In the genomic region with DNA sequence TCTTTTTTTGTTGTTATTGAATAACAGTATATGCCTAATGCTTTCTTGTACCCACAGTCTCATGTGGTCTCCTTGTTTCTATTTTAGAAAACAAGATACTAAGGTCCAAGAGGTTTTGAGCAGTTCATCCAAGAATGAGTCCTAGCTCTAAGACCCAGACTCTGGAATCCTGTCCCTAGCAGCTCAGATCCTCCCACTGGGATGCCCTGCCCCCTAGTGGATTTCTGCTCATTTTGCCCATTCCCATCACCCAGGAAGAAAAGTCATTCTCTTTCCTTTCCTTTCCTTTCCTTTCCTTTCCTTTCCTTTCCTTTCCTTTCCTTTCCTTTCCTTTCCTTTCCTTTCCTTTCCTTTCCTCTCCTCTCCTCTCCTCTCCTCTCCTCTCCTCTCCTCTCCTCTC, we compare ENCODE assay signal across 8 mouse cellular contexts. TPM values are rescaled to one million over a fixed set of nuclear protein-coding genes. Genes with fewer than 3 reads are reported as not detected.
DNase-seq lines count a peak whose midpoint lies in the region; TF ChIP-seq lines count a peak whose summit lies in the region.
"Not testable (repeated sequence)": the region's sequence is repeated elsewhere in the genome, so short reads cannot be mapped to it uniquely, and the experiment has no call there.

No protein-coding gene starts in this region.

- not testable (repeated sequence) for H3K79me3 ChIP-seq in C2C12 (ENCODE audit: low read depth)

- TF ChIP-seq CTCF in C2C12 (IDR thresholded peaks at IDR 0.05; ENCODE audit: control insufficient read depth, insufficient read depth, insufficient read length): peak; percentile 26

- peak; percentile 81 for DNase-seq in adrenal gland, postnatal 14 days
- peak; percentile 34 to 70 for DNase-seq in cerebellum, postnatal 4 days (ENCODE audit: low spot score in 2 of 2)
- DNase-seq in frontal cortex, postnatal 36 days (ENCODE audit: low spot score in 2 of 2): peak; percentile 54 to 63
- DNase-seq in induced T-regulatory cell, adult 2 months (ENCODE audit: low read depth): peak; percentile 6
- DNase-seq in layer of hippocampus, postnatal 14 days (ENCODE audit: low spot score in 2 of 2): peak; percentile 46 to 76
- DNase-seq in lung, postnatal 10 days: peak; percentile 79
- peak; percentile 75 for DNase-seq in right cerebral cortex, adult 18-20 months

- H3K36me3 ChIP-seq in C2C12 (ENCODE audit: control insufficient read depth, insufficient read depth): not testable (repeated sequence)

- H3ac ChIP-seq in C2C12 (ENCODE audit: control insufficient read depth, insufficient read length, low read depth): not testable (repeated sequence)

- not testable (repeated sequence) for H3K79me2 ChIP-seq in C2C12 (ENCODE audit: control insufficient read depth, insufficient read depth)

- H3K4me3 ChIP-seq in C2C12 (ENCODE audit: insufficient read depth, poor library complexity, severe bottlenecking): not testable (repeated sequence)

- not testable (repeated sequence) for H3K27me3 ChIP-seq in C2C12 (ENCODE audit: control insufficient read depth, insufficient read depth, insufficient read length)

RNA-seq across cellular contexts. Expression of a gene that starts 25.5 kb away (rescaled TPM):
- 8.5 TPM for polyA plus RNA-seq in C2C12 (2012; fragmentation: generic; extraction: Trizol)
- 30.4 and 32.8 TPM in 2 replicates for total RNA-seq in adrenal gland, postnatal 14 days (2021)
- 10 to 100 TPM; 38.9 to 41.3 TPM for total RNA-seq in layer of hippocampus, postnatal 14 days (2021)

Comparison
In these comparisons a context has a peak if more than half of its experiments do, and no peak if none do; other contexts are left out.
1. DNase-seq: peak in every context shown above with its lines; median percentile 81 in adrenal gland, postnatal 14 days; 79 in lung, postnatal 10 days; 75 in right cerebral cortex, adult 18-20 months; 61 in layer of hippocampus, postnatal 14 days; 58 in frontal cortex, postnatal 36 days; 52 in cerebellum, postnatal 4 days; 6 in induced T-regulatory cell, adult 2 months.